Mouse (Mus musculus): Measurements from ENCODE around the gene Prelid1. TPM values are rescaled to one million over a fixed set of nuclear protein-coding genes. Genes with fewer than 3 reads are reported as not detected.

The Prelid1 gene
- 502 and 512 TPM in 2 replicates for polyA plus RNA-seq (2016; fragmentation: Nextera tagmentation; extraction: Ambion mirVana)

- 88% methylated on average over 4 of the region's 4 CpGs for WGBS
- Histone ChIP-seq H3K4me3 (peak within 1 kb of the TSS; percentile 93), H3K27me3 (ENCODE audit: poor library complexity, severe bottlenecking) (no peaks in the 10 kb centered on the region), H3K9me3 (no peaks in the 10 kb centered on the region), H3K4me1 (peaks cover 36% of the 10 kb centered on the region), H3K36me3 (replicated peaks) (peaks cover 82% of the 10 kb centered on the region), H3K27ac (peak within 1 kb of the TSS; percentile 95)
- DNase-seq (ENCODE audit: extremely low spot score, low spot score) = no peak
Observed at GRCm38 (mm10) chr13:55319931-55320533, at the start of gene Prelid1. Gene Prelid1, plus strand, starts transcription at chr13:55320500.

DNA sequence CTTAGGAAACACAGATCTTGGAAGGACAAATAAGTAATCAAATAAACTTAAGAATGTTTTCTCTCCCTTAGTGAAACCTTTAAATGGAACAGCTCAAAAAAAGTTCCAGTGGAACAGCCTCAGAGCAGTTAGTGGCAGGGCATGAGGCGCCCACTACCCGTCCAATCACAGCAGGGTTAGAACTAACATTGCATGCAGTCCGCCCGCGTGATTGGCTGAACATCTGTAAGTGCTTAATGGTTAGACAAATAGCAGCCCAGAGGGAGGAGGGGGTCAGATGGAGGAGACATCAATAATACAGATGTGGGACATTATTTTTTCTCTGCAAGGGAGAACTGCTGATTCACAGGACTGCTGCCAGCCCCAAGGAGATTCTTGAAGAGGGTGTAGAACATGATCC lies 43.1 kb upstream of the Prelid1 start:
- Histone ChIP-seq H3K27ac (no peak overlapping the region), H3K9me3 (no peaks in the 10 kb centered on the region), H3K27me3 (ENCODE audit: poor library complexity, severe bottlenecking) (no peaks in the 10 kb centered on the region), H3K4me1 (no peaks in the 10 kb centered on the region), H3K4me3 (no peak overlapping the region), H3K36me3 (replicated peaks) (peaks cover 92% of the 10 kb centered on the region)
- no peak for DNase-seq (ENCODE audit: extremely low spot score, low spot score)
- WGBS = 88% methylated on average over 5 of the region's 5 CpGs

- no peak for DNase-seq (ENCODE audit: extremely low spot score, low spot score)
- no peak overlapping the region for H3K4me3 ChIP-seq
- H3K27ac ChIP-seq = no peak overlapping the region
- no peaks in the 10 kb centered on the region for H3K9me3 ChIP-seq
- H3K27me3 ChIP-seq (ENCODE audit: poor library complexity, severe bottlenecking) = no peaks in the 10 kb centered on the region
- WGBS = 93% methylated on average over 5 of the region's 5 CpGs
- H3K36me3 ChIP-seq (replicated peaks) = peaks cover 92% of the 10 kb centered on the region
- no peaks in the 10 kb centered on the region for H3K4me1 ChIP-seq
Observed at GRCm38 (mm10) chr13:55277646-55278045, 42.7 kb upstream of the Prelid1 start.

- H3K9me3 ChIP-seq = no peaks in the 10 kb centered on the region
- H3K36me3 ChIP-seq (replicated peaks) = peaks cover 95% of the 10 kb centered on the region
- H3K27me3 ChIP-seq (ENCODE audit: poor library complexity, severe bottlenecking) = no peaks in the 10 kb centered on the region
- no peak for DNase-seq (ENCODE audit: extremely low spot score, low spot score)
- H3K4me3 ChIP-seq = no peak overlapping the region
- H3K27ac ChIP-seq = no peak overlapping the region
- 90% methylated on average over 3 of the region's 3 CpGs for WGBS
- no peaks in the 10 kb centered on the region for H3K4me1 ChIP-seq
Observed at GRCm38 (mm10) chr13:55288854-55289253, 31.4 kb upstream of the Prelid1 start.

GRCm38 (mm10) chr13:55296760-55297159 lies 23.5 kb upstream of the Prelid1 start:
- Histone ChIP-seq H3K4me1 (no peaks in the 10 kb centered on the region), H3K27me3 (ENCODE audit: poor library complexity, severe bottlenecking) (no peaks in the 10 kb centered on the region), H3K4me3 (no peak overlapping the region), H3K27ac (no peak overlapping the region), H3K36me3 (replicated peaks) (peaks cover 99% of the 10 kb centered on the region), H3K9me3 (no peaks in the 10 kb centered on the region)
- 89% methylated on average over 1 of the region's 1 CpGs for whole genome bisulfite sequencing
- no peak for DNase-seq (ENCODE audit: extremely low spot score, low spot score)

- WGBS = 95% methylated on average over 5 of the region's 5 CpGs
Observed at GRCm38 (mm10) chr13:55300913-55301312, 19.4 kb upstream of the Prelid1 start.

GRCm38 (mm10) chr13:55312028-55312630 lies 8.2 kb upstream of the Prelid1 start:
- peaks cover 100% of the 10 kb centered on the region for H3K36me3 ChIP-seq (replicated peaks)
- H3K9me3 ChIP-seq = no peaks in the 10 kb centered on the region
- no peak for DNase-seq (ENCODE audit: extremely low spot score, low spot score)
- H3K27me3 ChIP-seq (ENCODE audit: poor library complexity, severe bottlenecking) = no peaks in the 10 kb centered on the region
- no peak overlapping the region for H3K4me3 ChIP-seq
- H3K27ac ChIP-seq = no peak overlapping the region
- 92% methylated on average over 8 of the region's 8 CpGs for WGBS
- no peaks in the 10 kb centered on the region for H3K4me1 ChIP-seq

More at GRCm38 (mm10) chr13:55300913-55301312, 19.4 kb upstream of the Prelid1 start:
- Histone ChIP-seq H3K27me3 (ENCODE audit: poor library complexity, severe bottlenecking) (no peaks in the 10 kb centered on the region), H3K4me3 (no peak overlapping the region), H3K9me3 (no peaks in the 10 kb centered on the region), H3K36me3 (replicated peaks) (peaks cover 100% of the 10 kb centered on the region), H3K27ac (no peak overlapping the region), H3K4me1 (no peaks in the 10 kb centered on the region)
- no peak for DNase-seq (ENCODE audit: extremely low spot score, low spot score)

DNA sequence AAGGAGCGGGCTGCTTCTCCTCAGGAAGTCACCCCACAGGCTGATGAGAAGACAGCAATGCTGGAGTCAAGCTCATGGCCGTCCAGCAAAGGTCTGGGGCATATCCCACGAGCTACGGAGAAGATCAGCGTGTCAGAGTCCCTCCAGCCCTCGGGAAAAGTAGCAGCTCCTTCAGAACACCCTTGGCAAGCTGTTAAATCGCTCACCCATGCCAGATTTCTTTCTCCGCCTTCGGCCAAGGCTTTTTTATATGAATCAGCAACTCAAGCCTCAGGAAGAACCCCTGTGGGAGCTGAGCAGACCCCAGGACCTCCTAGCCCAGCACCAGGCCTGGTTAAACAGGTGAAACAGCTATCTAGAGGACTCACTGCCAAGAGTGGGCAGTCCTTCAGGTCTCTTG lies 7.2 kb upstream of the Prelid1 start:
- Histone ChIP-seq H3K27me3 (ENCODE audit: poor library complexity, severe bottlenecking) (no peaks in the 10 kb centered on the region), H3K9me3 (no peaks in the 10 kb centered on the region), H3K27ac (no peak overlapping the region), H3K4me3 (no peak overlapping the region), H3K36me3 (replicated peaks) (peaks cover 100% of the 10 kb centered on the region), H3K4me1 (no peaks in the 10 kb centered on the region)
- 93% methylated on average over 9 of the region's 9 CpGs for WGBS
- no peak for DNase-seq (ENCODE audit: extremely low spot score, low spot score)

DNA sequence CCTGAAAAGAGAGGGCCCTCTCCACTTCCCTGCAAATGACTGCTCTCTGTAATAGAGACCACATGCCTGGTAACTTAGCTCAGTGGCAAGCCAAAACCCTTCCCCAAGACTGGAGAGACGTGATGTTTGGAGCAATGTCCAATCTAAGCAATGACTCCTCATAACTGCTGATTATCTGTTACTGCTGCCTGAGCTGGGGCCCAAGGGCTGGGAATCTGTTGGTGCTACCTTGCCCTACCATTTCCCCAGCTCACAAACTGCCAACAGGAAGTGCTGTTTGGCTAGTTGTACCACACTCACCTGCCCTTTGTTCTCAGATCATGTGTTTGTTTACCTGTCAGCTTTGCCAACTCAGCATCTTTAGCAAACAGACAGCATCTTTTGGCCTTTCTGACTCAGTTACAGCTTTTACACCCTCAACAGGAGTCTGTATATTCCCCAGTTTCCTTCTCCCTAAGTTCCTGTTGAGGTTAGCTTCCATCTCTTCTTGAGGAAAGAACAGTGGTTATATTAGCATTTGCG lies 5.3 kb upstream of the Prelid1 start:
- H3K4me1 ChIP-seq = peaks cover 2% of the 10 kb centered on the region; the same call in 1 of the 2 replicates
- H3K27me3 ChIP-seq (ENCODE audit: poor library complexity, severe bottlenecking) = no peaks in the 10 kb centered on the region
- no peak for DNase-seq (ENCODE audit: extremely low spot score, low spot score)
- WGBS = 86% methylated on average over 2 of the region's 2 CpGs
- H3K27ac ChIP-seq = no peak overlapping the region
- H3K9me3 ChIP-seq = no peaks in the 10 kb centered on the region
- peaks cover 100% of the 10 kb centered on the region for H3K36me3 ChIP-seq (replicated peaks)
- no peak overlapping the region for H3K4me3 ChIP-seq

DNA sequence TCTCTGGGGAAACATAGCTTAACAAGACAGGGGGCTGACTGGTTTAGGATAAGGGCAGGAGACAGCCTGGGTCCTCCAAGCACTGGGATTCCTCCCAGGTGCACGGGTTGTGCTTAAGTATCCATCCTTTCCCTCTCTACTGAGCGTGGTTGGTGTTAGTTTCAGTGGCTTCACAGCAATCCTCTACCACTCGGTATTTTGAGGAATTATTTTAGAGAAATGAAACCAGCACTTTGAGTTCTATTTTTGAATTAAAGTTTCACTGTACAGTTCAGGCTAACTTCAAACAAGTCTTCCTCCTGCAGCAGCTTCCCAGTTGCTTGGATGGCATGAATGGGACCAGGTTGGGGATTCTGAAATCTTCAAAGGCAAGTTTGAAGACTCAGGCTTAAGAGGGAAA lies 1.9 kb upstream of the Prelid1 start:
- Histone ChIP-seq H3K27ac (no peak overlapping the region), H3K27me3 (ENCODE audit: poor library complexity, severe bottlenecking) (no peaks in the 10 kb centered on the region), H3K9me3 (no peaks in the 10 kb centered on the region), H3K4me3 (no peak overlapping the region), H3K4me1 (peaks cover 29% of the 10 kb centered on the region), H3K36me3 (replicated peaks) (peaks cover 82% of the 10 kb centered on the region)
- 85% methylated on average over 3 of the region's 3 CpGs for WGBS
- no peak for DNase-seq (ENCODE audit: extremely low spot score, low spot score)

GRCm38 (mm10) chr13:55321434-55322129 lies 1.3 kb downstream of the Prelid1 start, which contains the start of gene Rab24:
Gene Rab24, minus strand, starts transcription at chr13:55321946.
- peaks cover 82% of the 10 kb centered on the region for H3K36me3 ChIP-seq (replicated peaks)
- no peaks in the 10 kb centered on the region for H3K9me3 ChIP-seq
- peak; percentile 87 for DNase-seq (ENCODE audit: extremely low spot score, low spot score)
- H3K4me3 ChIP-seq = peak within 1 kb of the TSS; percentile 93
- peaks cover 36% of the 10 kb centered on the region for H3K4me1 ChIP-seq
- no peaks in the 10 kb centered on the region for H3K27me3 ChIP-seq (ENCODE audit: poor library complexity, severe bottlenecking)
- H3K27ac ChIP-seq = peak within 1 kb of the TSS; percentile 95
- WGBS = under 1% methylated on average over 73 of the region's 73 CpGs

DNA sequence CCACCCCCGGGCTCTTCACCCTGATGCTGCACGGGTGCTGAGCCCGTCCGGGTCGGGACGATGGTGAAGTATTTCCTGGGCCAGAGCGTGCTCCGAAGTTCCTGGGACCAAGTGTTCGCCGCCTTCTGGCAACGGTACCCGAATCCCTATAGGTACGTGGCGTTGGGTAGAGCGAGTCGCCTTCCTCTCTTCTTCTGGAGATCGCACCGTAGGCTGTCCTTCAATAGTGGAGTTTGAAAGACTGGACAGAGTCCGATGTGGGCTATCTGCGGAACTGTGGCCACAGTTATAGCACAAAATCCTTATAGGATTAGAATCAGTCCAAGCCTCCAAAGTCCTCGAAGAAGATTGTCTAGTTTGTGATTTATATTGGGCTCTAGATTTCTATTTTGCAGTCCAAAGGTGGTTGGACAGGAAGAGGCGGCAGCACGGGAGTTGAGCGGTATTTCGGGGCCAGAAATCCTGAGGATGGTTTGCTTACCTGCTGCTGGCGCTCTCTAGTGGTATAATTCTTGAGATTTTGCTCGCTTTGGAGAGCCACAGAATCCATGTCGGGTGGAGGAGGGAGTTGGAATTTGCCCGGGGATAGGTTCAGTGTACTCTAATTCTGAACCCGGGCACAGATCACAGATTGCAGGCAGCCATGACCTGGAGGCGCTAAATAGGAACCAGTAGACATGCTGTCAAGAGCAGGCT lies 2.0 kb downstream of the Prelid1 start:
- DNase-seq (ENCODE audit: extremely low spot score, low spot score) = peak; percentile 44
- Histone ChIP-seq H3K4me3 (peak overlapping the region; percentile 93), H3K27me3 (ENCODE audit: poor library complexity, severe bottlenecking) (no peaks in the 10 kb centered on the region), H3K4me1 (peaks cover 38% of the 10 kb centered on the region), H3K27ac (peak overlapping the region; percentile 95), H3K36me3 (replicated peaks) (peaks cover 81% of the 10 kb centered on the region), H3K9me3 (no peaks in the 10 kb centered on the region)
- 2% methylated on average over 31 of the region's 31 CpGs for WGBS

Data from forebrain, embryonic 10.5 days (tissue).